Mouse (Mus musculus): Measurements from ENCODE around the gene Shroom1. TPM values are rescaled to one million over a fixed set of nuclear protein-coding genes. Genes with fewer than 3 reads are reported as not detected.
"Not testable (repeated sequence)": the region's sequence is repeated elsewhere in the genome, so short reads cannot be mapped to it uniquely, and the experiment has no call there.

The Shroom1 gene
- total RNA-seq (2021), result under 1 TPM; 0.38 to 0.59 TPM
- long read RNA-seq, experiment 1, result 0 reads
- long read RNA-seq, experiment 2, result 0 reads

DNA sequence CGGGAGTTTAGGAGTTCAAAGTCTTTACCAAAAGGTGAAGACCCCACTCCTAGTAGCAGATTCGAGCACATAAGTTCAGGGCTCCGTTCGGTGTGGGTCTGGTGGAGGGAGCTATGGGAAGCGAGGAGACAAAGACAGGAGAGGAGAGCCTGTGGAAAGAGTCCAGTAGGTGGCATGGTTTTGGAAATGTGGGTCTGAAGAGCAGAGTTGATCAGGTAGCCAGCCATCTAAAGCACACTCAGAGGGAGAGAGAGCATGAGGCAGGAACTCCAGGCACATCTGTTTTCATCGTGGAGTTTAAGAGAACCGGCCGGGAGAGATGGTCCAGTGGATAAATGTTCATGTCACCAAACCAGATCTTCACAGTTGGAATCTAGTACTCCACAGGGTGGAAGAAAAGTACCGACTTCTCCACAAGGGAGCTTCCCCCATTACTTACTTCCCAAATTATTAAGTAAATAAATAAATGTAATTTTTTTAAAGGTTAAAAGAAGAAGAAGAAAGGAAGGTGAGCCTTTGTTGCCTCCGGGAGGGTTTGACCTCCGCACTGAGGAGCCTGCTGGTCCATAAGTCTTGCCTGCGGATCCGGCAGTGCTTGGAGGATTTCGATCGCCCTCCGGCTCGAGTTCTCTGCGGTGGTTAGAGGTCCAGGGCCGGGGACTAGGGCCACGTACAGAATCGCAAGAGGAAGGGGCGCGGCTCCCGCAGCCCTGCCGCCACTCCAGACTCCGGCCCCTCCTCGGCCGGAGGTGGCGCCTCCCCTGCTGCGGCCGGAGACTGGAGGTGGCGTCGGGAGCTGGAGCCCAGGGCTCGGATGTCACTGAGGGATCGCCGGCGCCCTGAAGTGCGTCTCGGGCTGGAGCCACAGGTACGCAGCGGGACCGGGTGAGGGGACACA lies at the start of gene Shroom1, which contains the start of gene Gm10447:
Gene Shroom1, plus strand, starts transcription at position 732 of the 898 bp plus-strand sequence.
Gene Gm10447, minus strand, starts transcription at position 637 of the 898 bp plus-strand sequence.
- DNase-seq, result peak; percentile 37
- intact Hi-C loops (cut with DNase I), result no loop called here

DNA sequence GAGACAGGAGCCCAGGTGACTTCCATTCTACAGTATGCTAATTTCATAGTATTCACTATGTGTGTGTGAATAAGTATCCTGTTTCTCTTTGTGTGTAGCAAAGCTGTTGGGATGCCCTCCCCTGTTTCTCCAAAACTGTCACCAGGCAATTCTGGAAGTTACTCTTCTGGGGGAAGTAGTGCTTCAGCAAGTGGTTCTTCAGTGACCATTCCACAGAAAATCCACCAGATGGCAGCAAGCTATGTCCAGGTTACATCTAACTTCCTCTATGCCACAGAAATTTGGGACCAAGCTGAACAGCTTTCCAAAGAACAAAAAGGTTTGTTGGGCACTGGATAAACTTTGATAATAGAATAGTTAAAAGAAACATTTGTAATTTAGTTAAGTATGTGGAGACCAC lies 45.3 kb upstream of the Shroom1 start:
- intact Hi-C loops (cut with DNase I), result no loop called here
- DNase-seq, result no peak

DNA sequence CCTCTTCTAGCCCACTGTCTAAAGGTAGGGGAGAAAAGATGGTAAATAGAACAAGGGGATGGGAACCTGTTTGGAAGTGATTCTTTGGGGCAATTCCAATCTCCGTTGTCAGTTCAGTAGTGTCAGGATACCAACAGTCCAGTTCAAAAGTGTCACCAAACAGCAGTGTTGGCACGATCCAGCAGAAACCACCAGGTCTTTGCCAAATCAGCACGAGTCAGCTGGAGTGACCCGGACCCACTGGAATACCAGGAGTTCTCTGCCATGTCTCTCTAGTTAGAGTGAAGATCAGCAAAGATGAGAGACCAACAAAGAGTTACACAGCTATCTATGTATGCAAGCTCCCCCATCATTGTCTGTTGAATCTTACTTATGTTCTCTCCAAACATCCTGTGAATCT lies 43.1 kb upstream of the Shroom1 start:
- intact Hi-C loops (cut with DNase I), result no loop called here
- no peak for DNase-seq

DNA sequence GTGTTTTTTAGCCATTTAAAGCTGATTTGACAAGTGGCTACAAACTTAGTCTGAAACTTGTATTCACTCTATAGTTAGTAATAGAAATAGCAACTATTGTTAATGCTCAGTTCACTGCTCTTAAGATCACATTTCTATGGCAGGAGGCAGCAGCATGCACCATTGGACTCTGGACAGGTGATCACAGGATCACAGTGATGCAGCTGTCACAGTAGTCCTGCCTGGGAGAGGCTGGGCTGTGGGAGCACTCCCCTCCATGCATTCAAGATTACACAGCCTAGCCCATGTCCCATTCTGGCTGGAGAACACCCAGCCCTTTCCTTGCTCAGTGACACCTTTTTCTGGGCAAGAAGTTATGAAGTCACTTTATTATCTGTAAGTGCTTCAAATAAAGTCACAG lies 39.0 kb upstream of the Shroom1 start:
- intact Hi-C loops (cut with DNase I), result no loop called here
- no peak for DNase-seq

DNA sequence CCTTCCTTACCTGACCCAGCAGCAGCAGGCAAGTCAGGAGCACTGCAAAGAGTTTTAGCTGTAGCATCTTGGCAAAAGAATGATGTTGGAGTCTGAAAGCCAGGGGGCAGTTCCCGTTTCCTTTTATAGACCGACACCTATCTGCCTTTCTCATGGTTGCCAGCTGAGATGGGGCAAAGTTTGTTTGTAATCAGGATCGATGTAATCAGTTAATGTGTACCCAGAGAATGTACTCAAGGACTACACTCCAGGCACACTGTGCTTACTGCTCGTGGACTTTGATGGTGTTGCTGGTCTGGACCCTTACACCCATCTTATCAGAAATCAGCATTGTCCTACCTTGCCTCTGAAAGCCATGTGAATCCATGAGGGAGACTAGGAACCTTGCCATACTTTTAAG lies 34.0 kb upstream of the Shroom1 start, which contains the start of gene Leap2:
Gene Leap2, minus strand, starts transcription at position 135 of the 400 bp plus-strand sequence.
- intact Hi-C loops (cut with DNase I), result no loop called here
- DNase-seq, result no peak

DNA sequence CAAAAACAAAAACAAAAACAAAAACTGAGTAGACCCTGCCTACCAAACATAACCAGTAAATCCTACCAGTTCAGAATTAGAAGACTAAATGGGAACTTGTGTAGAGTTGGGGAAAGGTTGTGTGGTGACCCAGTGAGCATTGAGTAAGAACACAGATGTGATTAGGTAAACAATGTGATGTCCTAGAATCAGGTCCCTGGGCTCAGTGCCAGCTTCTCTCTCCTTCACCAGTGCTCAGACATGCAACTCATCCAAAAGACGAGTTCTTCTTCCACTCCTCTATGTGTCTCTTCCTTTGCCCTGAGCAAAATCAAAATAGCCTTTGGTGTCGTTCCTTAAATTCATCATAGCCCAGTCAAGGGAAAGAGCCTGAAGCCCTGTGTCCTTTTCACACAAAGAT lies 32.2 kb upstream of the Shroom1 start:
- no peak for DNase-seq
- intact Hi-C loops (cut with DNase I), result no loop called here

DNA sequence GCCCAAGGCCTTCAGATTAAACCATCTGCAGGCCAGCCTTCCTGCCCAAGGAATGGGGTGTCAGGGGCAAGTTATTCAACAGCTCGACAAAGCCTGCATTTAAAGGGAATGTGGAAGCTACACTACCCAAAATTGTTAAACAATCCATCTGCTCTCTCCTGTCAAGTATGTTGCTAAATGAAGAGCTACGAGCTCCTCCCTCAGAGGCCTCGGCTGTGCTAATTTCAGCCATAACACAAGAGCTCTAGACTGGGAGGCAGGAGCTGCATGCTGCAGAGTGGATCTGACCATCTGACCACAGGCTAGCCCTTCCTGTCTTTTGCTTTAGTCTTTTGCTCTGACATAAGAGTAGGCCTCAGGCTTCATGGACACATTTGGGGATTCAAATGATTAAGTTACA lies 31.8 kb upstream of the Shroom1 start:
- DNase-seq, result no peak
- intact Hi-C loops (cut with DNase I), result no loop called here

DNA sequence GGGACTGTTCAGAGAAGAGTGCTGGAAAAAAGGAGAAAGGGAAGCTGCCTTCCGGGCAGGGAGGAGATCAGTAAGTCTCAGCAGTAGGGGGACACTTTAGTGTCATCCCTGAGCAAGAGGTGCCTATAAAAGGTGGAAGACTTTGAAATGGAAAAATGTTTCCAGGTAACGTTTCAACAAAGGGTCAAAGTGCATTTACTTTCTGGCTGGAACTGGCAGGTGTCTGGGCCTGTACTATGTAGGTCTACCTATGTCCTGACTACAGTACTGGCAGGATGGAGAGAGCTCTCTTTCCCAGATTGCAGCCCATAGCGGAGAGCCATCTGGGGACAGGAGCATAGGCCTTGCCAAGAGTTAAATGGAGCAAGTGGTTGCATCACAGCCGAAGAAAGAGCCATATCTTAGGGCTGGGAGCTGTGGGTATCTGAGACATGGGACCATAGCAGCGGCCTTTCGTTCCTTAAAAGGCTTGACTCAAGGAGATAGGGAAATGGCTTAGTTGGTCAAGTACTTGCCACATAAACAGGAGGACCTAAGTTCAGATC lies 31.2 kb upstream of the Shroom1 start:
- DNase-seq, result no peak
- intact Hi-C loops (cut with DNase I), result no loop called here

DNA sequence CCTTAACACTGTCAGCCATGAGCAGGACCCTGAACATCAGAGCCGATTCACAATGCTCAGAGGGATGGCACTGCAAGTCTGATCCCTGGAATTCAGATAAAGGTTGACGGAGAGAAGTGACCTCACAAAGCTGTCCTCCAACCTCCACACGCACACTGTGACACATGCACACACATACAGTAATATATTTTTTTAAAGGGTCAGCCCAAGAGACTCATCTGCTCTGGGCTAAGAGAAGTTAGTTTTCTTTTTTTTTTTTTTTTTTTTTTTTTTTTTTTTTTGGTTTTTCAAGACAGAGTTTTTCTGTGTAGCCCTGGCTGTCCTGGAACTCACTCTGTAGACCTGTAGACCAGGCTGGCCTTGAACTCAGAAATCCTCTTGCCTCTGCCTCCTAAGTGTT lies 30.1 kb upstream of the Shroom1 start:
- DNase-seq; intact Hi-C loops (cut with DNase I): not testable (repeated sequence)

DNA sequence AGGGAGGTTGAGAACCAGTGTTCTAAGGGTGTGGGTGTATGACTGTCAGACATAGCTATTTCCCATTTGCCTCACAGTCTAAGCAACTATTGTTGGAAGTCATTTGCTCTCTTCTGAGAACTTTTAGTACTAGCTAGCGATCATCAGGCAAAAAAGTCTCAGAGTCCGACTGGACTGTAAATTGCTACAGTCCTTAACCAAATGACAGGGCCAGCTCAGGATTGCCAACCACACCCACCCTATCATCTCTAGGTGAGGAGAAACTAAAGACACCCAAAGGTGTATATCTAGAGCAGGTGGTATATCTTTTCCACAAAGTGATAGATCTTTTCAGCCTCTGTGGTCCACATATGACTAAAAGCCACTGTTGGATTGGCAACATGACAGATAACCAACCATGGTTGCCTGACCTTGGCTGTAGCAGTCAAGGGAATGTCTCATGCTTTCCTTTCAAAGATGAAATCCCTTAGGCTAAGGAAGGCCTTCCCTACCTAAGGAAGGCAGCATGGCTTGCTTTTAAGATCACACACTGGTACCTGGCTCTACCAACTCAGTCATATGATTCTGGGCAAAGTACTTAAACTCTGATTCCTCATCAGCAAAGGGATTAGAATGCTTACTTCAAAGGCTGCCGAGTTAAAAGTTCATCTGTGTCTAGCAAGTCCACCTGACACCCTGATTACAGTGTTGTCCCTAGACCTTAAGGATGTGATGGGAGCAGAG lies 28.9 kb upstream of the Shroom1 start:
- DNase-seq, result no peak
- intact Hi-C loops (cut with DNase I), result no loop called here

DNA sequence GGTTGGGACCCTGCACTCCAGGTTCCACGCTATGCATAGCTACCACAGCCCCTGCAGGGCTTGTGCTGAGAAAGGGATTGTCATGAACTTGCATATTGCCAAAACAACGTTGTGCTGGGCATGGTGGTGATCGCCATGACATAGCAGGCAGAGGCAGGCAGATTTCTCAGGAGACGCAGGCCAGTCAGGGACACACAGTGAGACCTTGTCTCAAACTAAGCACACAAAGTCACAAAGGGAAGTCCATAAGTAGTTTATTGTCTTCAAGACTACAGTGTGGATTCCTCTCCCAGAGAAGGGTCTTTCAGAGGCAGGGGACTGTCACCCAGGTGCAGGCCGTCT lies 28.3 kb upstream of the Shroom1 start:
- intact Hi-C loops (cut with DNase I), result no loop called here
- DNase-seq, result no peak

DNA sequence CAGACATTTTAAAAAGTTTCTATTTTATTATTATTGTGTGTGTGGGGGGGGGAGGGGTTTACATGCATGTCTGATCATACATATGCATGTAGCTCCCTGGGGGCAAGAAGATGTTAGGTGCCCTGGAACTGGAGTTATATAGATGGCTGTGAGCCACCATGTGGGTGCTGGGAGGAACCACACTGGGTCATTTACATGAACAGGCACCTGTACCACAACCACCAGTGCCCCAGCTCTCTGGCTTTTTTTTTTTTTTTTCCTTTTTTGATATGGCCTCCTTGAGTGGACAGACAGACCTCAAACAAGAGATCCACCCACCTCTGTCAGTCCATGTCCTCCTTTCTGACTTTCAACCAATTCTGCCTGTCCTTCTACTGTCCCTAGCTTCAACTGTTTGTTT lies 27.8 kb upstream of the Shroom1 start:
- intact Hi-C loops (cut with DNase I), result no loop called here

DNA sequence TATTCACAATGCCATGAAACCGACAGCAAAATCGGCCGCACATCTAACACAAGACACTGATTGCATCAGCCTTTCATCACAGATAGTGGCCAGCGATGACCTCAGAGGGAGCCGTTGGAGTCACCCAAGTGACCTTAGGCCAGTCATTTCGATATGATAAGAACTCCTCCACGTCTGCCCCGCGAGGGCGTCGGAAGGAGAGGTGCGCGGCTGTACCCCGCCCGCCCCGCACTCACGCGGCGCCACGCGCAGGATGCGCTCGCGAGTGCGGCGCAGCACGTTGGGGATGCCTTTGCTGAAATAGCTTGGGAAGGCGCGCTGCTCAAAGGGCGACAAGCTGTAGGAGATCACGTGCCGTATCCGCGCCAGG lies 26.7 kb upstream of the Shroom1 start:
- DNase-seq, result no peak
- intact Hi-C loops (cut with DNase I), result no loop called here

More for the DNA sequence above, 27.8 kb upstream of the Shroom1 start:
- DNase-seq, result no peak

DNA sequence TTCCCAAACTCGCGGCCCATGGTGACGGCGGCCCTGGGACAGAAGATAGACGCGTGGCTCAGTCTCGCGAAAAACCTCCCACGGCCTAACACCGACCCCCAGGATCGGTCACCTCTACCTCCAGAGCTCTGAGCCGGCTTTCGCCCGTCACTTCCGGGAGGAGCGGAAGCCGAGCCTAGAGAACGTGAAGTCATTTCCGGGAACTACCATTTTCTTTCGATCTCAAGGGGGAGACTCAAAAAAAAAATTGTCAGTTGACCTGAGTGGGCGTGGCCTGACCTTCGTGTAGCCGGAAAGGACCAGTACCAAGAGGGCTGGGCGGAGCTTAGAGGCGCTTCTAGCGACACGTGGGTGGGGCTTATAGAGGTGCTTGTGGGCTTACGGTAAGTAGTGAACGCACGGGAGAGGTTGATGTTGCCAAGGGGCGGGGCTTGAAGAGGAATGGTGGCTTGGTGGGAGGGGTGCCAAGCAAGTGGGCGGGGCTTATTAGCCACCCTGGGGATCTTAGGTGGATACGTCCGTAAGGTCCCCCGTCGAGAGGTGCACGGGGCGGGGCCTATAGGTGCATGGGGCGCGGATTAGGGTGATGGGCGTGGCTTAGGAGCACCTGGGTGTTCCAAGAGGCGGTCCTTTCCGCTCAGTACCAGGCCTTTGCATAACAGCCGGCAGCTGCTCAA lies 26.2 kb upstream of the Shroom1 start, which contains the start of the genes Uqcrq and Gdf9:
Gene Uqcrq, minus strand, starts transcription at position 162 of the 677 bp plus-strand sequence.
Gene Gdf9, plus strand, starts transcription at position 354 of the 677 bp plus-strand sequence.
- peak; percentile 96 to 98 for DNase-seq
- intact Hi-C loops (cut with DNase I), result no loop called here

DNA sequence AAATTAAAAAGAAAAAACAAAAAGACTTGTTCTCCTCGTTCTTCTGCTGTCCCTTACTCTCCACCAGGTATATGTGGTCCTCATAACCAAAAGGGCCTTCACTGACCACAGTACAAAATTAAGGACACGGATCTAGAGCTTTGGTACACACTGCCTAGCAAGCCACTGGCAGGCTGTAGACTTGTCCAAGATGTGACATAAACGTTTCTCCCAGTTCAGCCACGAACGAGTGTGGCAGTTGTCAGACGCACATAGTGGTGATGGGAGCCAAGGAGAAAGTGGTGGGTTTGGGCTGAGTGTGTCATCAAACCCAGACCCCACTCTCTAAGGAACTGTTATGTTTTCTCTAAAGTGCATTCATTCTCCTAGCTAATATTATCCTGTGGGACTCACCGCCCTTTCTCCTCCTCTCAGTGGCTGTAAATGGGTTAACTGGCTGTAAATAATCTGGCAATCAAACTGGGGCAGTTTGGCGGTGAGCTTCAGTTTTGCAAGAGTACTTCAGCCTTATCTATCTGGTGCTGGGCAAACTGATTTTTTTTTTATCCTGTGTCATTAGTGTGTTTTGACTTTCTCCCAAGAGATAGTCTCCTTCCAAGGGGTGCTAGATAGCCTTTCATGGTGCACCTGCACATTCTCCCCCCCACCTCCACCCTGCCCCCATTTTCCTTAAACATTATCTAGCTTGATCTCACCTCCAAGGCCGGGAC lies 25.5 kb upstream of the Shroom1 start:
- intact Hi-C loops (cut with DNase I), result no loop called here
- DNase-seq, result no peak

DNA sequence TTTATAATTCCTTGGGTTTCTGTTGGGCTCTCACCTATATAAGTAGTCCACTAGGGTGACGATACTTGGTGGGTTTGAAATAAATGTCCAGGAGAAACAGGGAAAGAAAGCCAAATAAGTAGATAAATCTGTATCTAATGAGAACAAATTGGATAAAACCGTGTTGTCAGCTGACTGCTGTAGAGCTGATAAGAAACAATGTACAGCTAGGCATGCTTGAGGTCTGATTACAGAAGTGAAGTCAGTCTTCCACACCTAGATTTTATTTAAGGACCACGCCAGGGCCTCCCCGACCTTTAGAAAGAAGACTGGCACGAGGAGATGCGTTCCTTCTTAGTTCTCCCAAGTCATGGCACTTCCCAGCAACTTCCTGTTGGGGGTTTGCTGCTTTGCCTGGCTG lies 23.9 kb upstream of the Shroom1 start:
- DNase-seq, result no peak
- intact Hi-C loops (cut with DNase I), result no loop called here

DNA sequence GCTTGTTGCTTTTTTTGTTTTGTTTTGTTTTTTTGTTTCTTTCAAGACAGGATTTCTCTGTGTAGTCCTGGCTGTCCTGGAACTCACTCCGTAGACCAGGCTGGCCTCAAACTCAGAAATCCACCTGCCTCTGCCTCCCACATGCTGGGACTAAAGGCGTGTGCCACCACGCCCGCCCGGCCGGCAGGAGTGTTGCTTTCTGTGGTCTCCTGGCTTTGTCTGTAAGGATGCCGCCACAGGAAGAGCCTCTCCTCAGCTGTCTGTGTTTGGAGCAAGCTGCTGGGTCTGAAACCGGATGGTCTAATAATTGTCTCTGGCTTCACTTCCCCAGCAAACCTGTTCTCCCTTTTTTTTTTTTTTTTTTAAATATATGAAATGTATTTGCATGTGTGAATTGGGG lies 21.5 kb upstream of the Shroom1 start:
- intact Hi-C loops (cut with DNase I), result no loop called here
- no peak for DNase-seq

DNA sequence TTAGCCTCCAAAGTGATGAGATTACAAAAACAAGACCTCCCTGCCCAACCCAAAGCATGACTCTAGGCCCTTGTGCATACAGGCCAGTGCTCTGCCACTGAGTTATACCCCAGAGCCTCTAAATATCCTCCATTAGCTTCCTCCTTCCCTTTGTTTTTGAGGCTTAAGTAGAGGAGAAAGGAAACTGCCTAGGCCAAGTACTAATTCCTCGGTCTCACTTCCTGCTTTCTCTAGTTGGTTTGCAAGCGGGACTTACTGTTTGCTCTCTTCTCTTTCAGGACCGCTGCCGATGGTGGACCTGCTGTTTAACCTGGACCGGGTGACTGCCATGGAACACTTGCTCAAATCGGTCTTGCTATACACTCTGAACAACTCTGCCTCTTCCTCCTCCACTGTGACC lies 20.7 kb upstream of the Shroom1 start:
- intact Hi-C loops (cut with DNase I), result no loop called here
- DNase-seq, result no peak

DNA sequence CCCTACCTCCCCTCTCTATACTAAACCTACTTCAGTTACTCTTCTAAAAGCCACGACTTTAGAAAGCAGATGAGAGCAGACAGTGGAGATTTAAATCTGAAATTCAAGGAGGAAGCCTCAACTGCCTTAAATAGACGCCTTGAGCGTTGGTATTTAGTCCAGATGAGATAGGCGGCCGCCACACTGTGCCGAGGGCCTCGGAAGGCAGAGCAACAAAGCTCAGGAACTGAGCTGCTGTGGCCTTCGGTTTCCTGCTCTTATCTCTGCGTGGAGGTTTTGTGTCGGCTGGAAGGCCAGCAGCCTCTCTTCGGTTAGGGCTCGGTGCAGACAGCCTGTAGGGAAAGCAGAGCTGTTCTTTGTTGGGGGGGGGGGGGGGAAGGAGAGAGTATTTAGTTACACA lies 15.1 kb upstream of the Shroom1 start:
- intact Hi-C loops (cut with DNase I), result no loop called here
- DNase-seq, result no peak

DNA sequence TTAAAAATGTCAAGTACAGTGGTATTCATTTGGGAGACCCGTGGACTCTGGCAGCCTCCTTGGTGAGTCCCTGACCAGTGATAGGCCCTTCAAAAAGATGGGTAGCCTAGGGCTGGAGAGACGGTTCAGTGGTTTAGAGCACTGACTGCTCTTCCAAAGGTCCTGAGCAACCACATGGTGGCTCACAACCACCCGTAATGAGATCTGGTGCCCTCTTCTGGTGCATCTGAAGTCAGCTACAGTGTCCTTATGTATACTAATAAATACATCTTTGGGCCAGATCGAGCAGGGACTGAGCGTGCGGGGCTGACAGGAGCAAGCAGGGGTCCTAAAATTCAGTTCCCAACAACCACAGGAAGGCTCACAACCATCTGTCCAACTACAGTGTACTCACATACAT lies 13.1 kb upstream of the Shroom1 start:
- DNase-seq, result no peak
- intact Hi-C loops (cut with DNase I), result no loop called here
